Mouse (Mus musculus) olfactory bulb, adult 2 months (tissue): ENCODE results near the gene Akr1a1.

Experiments
- CTCF ChIP-seq: fragments of 200-500 bp; IDR thresholded peaks from 2 replicates; pipeline ENCODE4 v1.5.1; 2012; ENCODE audit warnings: low read depth, mild to moderate bottlenecking, low read length, moderate library complexity; ENCODE audit not compliant: insufficient read depth
- POLR2A ChIP-seq: fragments of 200-500 bp; IDR thresholded peaks from 2 replicates; pipeline ENCODE4 v1.6.1; 2012; ENCODE audit warnings: mild to moderate bottlenecking, low read depth, low read length, moderate library complexity; ENCODE audit not compliant: insufficient read depth

- no peak for TF ChIP-seq CTCF
- no peak for TF ChIP-seq POLR2A
Observed at GRCm38 (mm10) chr4:116661998-116662397, 10.5 kb upstream of the Akr1a1 start.
